Mouse (Mus musculus) layer of hippocampus, postnatal 10 days (tissue): ENCODE data around the gene Ctbp2. TPM values are rescaled to one million over a fixed set of nuclear protein-coding genes. Genes with fewer than 3 reads are reported as not detected.
A peak's percentile ranks its signal among the peaks of the same experiment; 100 is the strongest.

Experiments used
- DNase-seq, 2 experiments: peaks; one replicate each; pipeline ENCODE4 v3.0.0; 2021; ENCODE audit warnings: low spot score in 2 of 2
- total RNA-seq, 2 experiments: library from RNA; stranded (reverse); gene quantifications; 2 replicates each; pipeline ENCODE4 v1.2.3; 2021

Ctbp2 gene
- total RNA-seq, 2 experiments from 2014 or later = 62.3 to 63.6 TPM

- no peak for DNase-seq
Observed at GRCm38 (mm10) chr7:133047287-133047686, 76.9 kb downstream of the Ctbp2 start.

- no peak for DNase-seq
Observed at GRCm38 (mm10) chr7:133044721-133045120, 79.4 kb downstream of the Ctbp2 start.

GRCm38 (mm10) chr7:133041784-133042183, 82.4 kb downstream of the Ctbp2 start:
- DNase-seq = no peak

- DNase-seq = no peak
Observed at GRCm38 (mm10) chr7:133040688-133041345, 83.3 kb downstream of the Ctbp2 start.

- DNase-seq = no peak
Observed at GRCm38 (mm10) chr7:133039556-133040255, 84.4 kb downstream of the Ctbp2 start.

- DNase-seq = no peak
Observed at GRCm38 (mm10) chr7:133037618-133038017, 86.5 kb downstream of the Ctbp2 start.

GRCm38 (mm10) chr7:133037217-133037616, 86.9 kb downstream of the Ctbp2 start:
- DNase-seq = no peak

- no peak for DNase-seq
Observed at GRCm38 (mm10) chr7:133035901-133036300, 88.3 kb downstream of the Ctbp2 start.

GRCm38 (mm10) chr7:133032589-133033203, 91.5 kb downstream of the Ctbp2 start:
- DNase-seq = peak; percentile 75 to 78

- DNase-seq = no peak
Observed at GRCm38 (mm10) chr7:133029496-133030047, 94.6 kb downstream of the Ctbp2 start.

GRCm38 (mm10) chr7:133029004-133029403, 95.2 kb downstream of the Ctbp2 start:
- no peak for DNase-seq

GRCm38 (mm10) chr7:133027930-133028329, 96.2 kb downstream of the Ctbp2 start:
- DNase-seq = no peak

- no peak for DNase-seq
Observed at GRCm38 (mm10) chr7:133024694-133025093, 99.5 kb downstream of the Ctbp2 start.

- DNase-seq = no peak
Observed at GRCm38 (mm10) chr7:133019481-133020020, 104.6 kb downstream of the Ctbp2 start.

GRCm38 (mm10) chr7:133018961-133019360, 105.2 kb downstream of the Ctbp2 start:
- DNase-seq = no peak

GRCm38 (mm10) chr7:133015416-133016070, 108.6 kb downstream of the Ctbp2 start:
- no peak for DNase-seq

- no peak for DNase-seq
Observed at GRCm38 (mm10) chr7:133014631-133015030, 109.5 kb downstream of the Ctbp2 start.

- DNase-seq = no peak
Observed at GRCm38 (mm10) chr7:133013923-133014322, 110.2 kb downstream of the Ctbp2 start.

GRCm38 (mm10) chr7:133012637-133013366, 111.4 kb downstream of the Ctbp2 start:
- no peak for DNase-seq

- DNase-seq = no peak
Observed at GRCm38 (mm10) chr7:133011611-133012010, 112.5 kb downstream of the Ctbp2 start.

- peak; percentile 58 to 66 for DNase-seq
Observed at GRCm38 (mm10) chr7:133011191-133011590, 113.0 kb downstream of the Ctbp2 start.
